Mouse (Mus musculus) lung, adult 2 months (tissue): ENCODE data around the gene Fdxr. TPM values are rescaled to one million over a fixed set of nuclear protein-coding genes. Genes with fewer than 3 reads are reported as not detected.

Source experiments
- DNase-seq: peaks from one replicate; pipeline ENCODE4 v3.0.0; 2022
- H3K4me1 ChIP-seq: fragments of 200-500 bp; 2 replicates; pipeline ENCODE4 v1.6.1; 2011; ENCODE audit warnings: low read length; ENCODE audit not compliant: control insufficient read depth, insufficient read depth
- H3K4me3 ChIP-seq: fragments of 200-500 bp; replicated peaks from 2 replicates; pipeline ENCODE3; 2011; ENCODE audit warnings: low read depth, mild to moderate bottlenecking, control low read depth, low read length; ENCODE audit errors: extremely low read depth
- CTCF ChIP-seq: fragments of 200-500 bp; IDR thresholded peaks from 2 replicates; pipeline ENCODE4 v1.5.1; 2011; ENCODE audit warnings: mild to moderate bottlenecking, low read length, control low read depth; ENCODE audit not compliant: insufficient read depth
- POLR2A ChIP-seq: fragments of 200-500 bp; IDR thresholded peaks from 2 replicates; pipeline ENCODE4 v1.6.1; 2011; ENCODE audit warnings: low read depth, mild to moderate bottlenecking, control low read depth, low read length, borderline replicate concordance; ENCODE audit errors: extremely low read depth
- WGBS: fragments of 180-500 bp; shearing (Covaris S2); methylation state at CpG from one replicate; pipeline ENCODE4 v1.1.7; 2018; 5-methylcytosine and 5-hydroxymethylcytosine counted together
- polyA plus RNA-seq: library from polyadenylated mRNA; depleted of rRNA; stranded (reverse); fragments of >200 nt; gene quantifications from 2 replicates; pipeline ENCODE4 v1.2.3, GENCODE M21; 2012

The Fdxr gene
- polyA plus RNA-seq, 1 experiment = 13.0 TPM

- TF ChIP-seq CTCF = no peak
These were observed 44.9 kb downstream of the Fdxr start for GRCm38 (mm10) chr11:115231924-115232323.

GRCm38 (mm10) chr11:115231168-115231915 lies 45.5 kb downstream of the Fdxr start:
- no peak overlapping the region for H3K4me3 ChIP-seq
- no peak for DNase-seq
- TF ChIP-seq POLR2A (no peak), CTCF (no peak)
- 68% methylated on average over 14 of the region's 14 CpGs for WGBS
- peaks cover 4% of the 10 kb centered on the region for H3K4me1 ChIP-seq

More at GRCm38 (mm10) chr11:115231924-115232323, 44.9 kb downstream of the Fdxr start:
- no peak for DNase-seq
- 73% methylated on average over 9 of the region's 9 CpGs for WGBS
- Histone ChIP-seq H3K4me3 (no peak overlapping the region), H3K4me1 (peaks cover 6% of the 10 kb centered on the region)

- no peak for DNase-seq
- peaks cover 5% of the 10 kb centered on the region for H3K4me1 ChIP-seq
- no peak overlapping the region for H3K4me3 ChIP-seq
- WGBS = 62% methylated on average over 15 of the region's 15 CpGs
- TF ChIP-seq CTCF = no peak
- no peak for TF ChIP-seq POLR2A
These were observed 47.6 kb downstream of the Fdxr start for GRCm38 (mm10) chr11:115229021-115229930.

GRCm38 (mm10) chr11:115228430-115228829 lies 48.4 kb downstream of the Fdxr start:
- no peak overlapping the region for H3K4me3 ChIP-seq
- H3K4me1 ChIP-seq = peaks cover 12% of the 10 kb centered on the region
- TF ChIP-seq POLR2A (no peak), CTCF (no peak)
- 66% methylated on average over 7 of the region's 7 CpGs for WGBS
- no peak for DNase-seq

- TF ChIP-seq CTCF = no peak
- no peak for TF ChIP-seq POLR2A
- peaks cover 18% of the 10 kb centered on the region for H3K4me1 ChIP-seq
- H3K4me3 ChIP-seq = no peak overlapping the region
- no peak for DNase-seq
- 76% methylated on average over 12 of the region's 12 CpGs for WGBS
These were observed 49.2 kb downstream of the Fdxr start for GRCm38 (mm10) chr11:115227640-115228039.

- no peak for DNase-seq
These were observed 49.9 kb downstream of the Fdxr start for GRCm38 (mm10) chr11:115226811-115227491.

GRCm38 (mm10) chr11:115225301-115225700 lies 51.5 kb downstream of the Fdxr start:
- 83% methylated on average over 6 of the region's 6 CpGs for WGBS
- DNase-seq = no peak
- H3K4me3 ChIP-seq = no peak overlapping the region
- peaks cover 20% of the 10 kb centered on the region for H3K4me1 ChIP-seq
- TF ChIP-seq POLR2A = no peak
- TF ChIP-seq CTCF = no peak

More at GRCm38 (mm10) chr11:115226811-115227491, 49.9 kb downstream of the Fdxr start:
- Histone ChIP-seq H3K4me1 (peaks cover 20% of the 10 kb centered on the region), H3K4me3 (no peak overlapping the region)
- WGBS = 54% methylated on average over 14 of the region's 14 CpGs
- TF ChIP-seq CTCF (no peak), POLR2A (no peak)

GRCm38 (mm10) chr11:115224889-115225288 lies 52.0 kb downstream of the Fdxr start:
- peak; percentile 33 for DNase-seq
- WGBS = 54% methylated on average over 8 of the region's 8 CpGs
- TF ChIP-seq POLR2A (no peak), CTCF (peak; percentile 32)
- Histone ChIP-seq H3K4me3 (no peak overlapping the region), H3K4me1 (peaks cover 21% of the 10 kb centered on the region)

GRCm38 (mm10) chr11:115223877-115224276 lies 53.0 kb downstream of the Fdxr start:
- H3K4me3 ChIP-seq = no peak overlapping the region
- DNase-seq = no peak
- peaks cover 30% of the 10 kb centered on the region for H3K4me1 ChIP-seq
- TF ChIP-seq POLR2A (no peak), CTCF (no peak)
- WGBS = 52% methylated on average over 6 of the region's 6 CpGs

GRCm38 (mm10) chr11:115223451-115223850 lies 53.4 kb downstream of the Fdxr start:
- WGBS = 52% methylated on average over 11 of the region's 11 CpGs
- no peak for TF ChIP-seq CTCF
- TF ChIP-seq POLR2A = no peak
- no peak for DNase-seq
- no peak overlapping the region for H3K4me3 ChIP-seq
- peaks cover 33% of the 10 kb centered on the region for H3K4me1 ChIP-seq
